Mouse (Mus musculus) MEL-GATA-1-ER (cell line): ENCODE results near the gene Itgal.
"Not testable (repeated sequence)": the region's sequence is repeated elsewhere in the genome, so short reads cannot be mapped to it uniquely, and the experiment has no call there.

Source experiments
- DNase-seq: peaks from one replicate; pipeline ENCODE4 v3.0.0-alpha.2; 2012; ENCODE audit warnings: low read depth; ENCODE audit errors: extremely low read depth

The Itgal gene

GRCm38 (mm10) chr7:127342332-127342731 lies 46.3 kb downstream of the Itgal start:
- no peak for DNase-seq

- no peak for DNase-seq
Observed at GRCm38 (mm10) chr7:127342888-127343287, 46.8 kb downstream of the Itgal start.

- no peak for DNase-seq
Observed at GRCm38 (mm10) chr7:127343351-127344019, 47.4 kb downstream of the Itgal start.

- no peak for DNase-seq
Observed at GRCm38 (mm10) chr7:127344371-127344770, 48.3 kb downstream of the Itgal start.

- no peak for DNase-seq
Observed at GRCm38 (mm10) chr7:127345092-127345491, 49.0 kb downstream of the Itgal start.

GRCm38 (mm10) chr7:127345512-127346325 lies 49.7 kb downstream of the Itgal start, which contains the start of gene Zfp768:
TSS of gene Zfp768 (minus strand) at chr7:127345589.
- DNase-seq = peak; percentile 63

- no peak for DNase-seq
Observed at GRCm38 (mm10) chr7:127346676-127347075, 50.6 kb downstream of the Itgal start.

GRCm38 (mm10) chr7:127351230-127352004 lies 55.4 kb downstream of the Itgal start:
- DNase-seq = no peak

GRCm38 (mm10) chr7:127355796-127356195 lies 59.7 kb downstream of the Itgal start:
- no peak for DNase-seq

GRCm38 (mm10) chr7:127357871-127358270 lies 61.8 kb downstream of the Itgal start:
- DNase-seq = no peak

- DNase-seq = no peak
Observed at GRCm38 (mm10) chr7:127358472-127358871, 62.4 kb downstream of the Itgal start.

- DNase-seq = no peak
Observed at GRCm38 (mm10) chr7:127360265-127360664, 64.2 kb downstream of the Itgal start.

- DNase-seq = no peak
Observed at GRCm38 (mm10) chr7:127361449-127361848, 65.4 kb downstream of the Itgal start.

GRCm38 (mm10) chr7:127362418-127362817 lies 66.4 kb downstream of the Itgal start:
- not testable (repeated sequence) for DNase-seq

GRCm38 (mm10) chr7:127363475-127363921 lies 67.4 kb downstream of the Itgal start:
- DNase-seq = no peak

- no peak for DNase-seq
Observed at GRCm38 (mm10) chr7:127364166-127364565, 68.1 kb downstream of the Itgal start.

- DNase-seq = no peak
Observed at GRCm38 (mm10) chr7:127366249-127366648, 70.2 kb downstream of the Itgal start.

GRCm38 (mm10) chr7:127371213-127371612 lies 75.2 kb downstream of the Itgal start:
- no peak for DNase-seq

- DNase-seq = not testable (repeated sequence)
Observed at GRCm38 (mm10) chr7:127371870-127372269, 75.8 kb downstream of the Itgal start.

GRCm38 (mm10) chr7:127375271-127376245 lies 79.5 kb downstream of the Itgal start, which contains the start of gene Zfp747:
TSS of gene Zfp747 (minus strand) at chr7:127376050.
- DNase-seq = peak; percentile 95
